Mouse (Mus musculus) hindbrain, embryonic 14.5 days (tissue): ENCODE data around the gene Ung. TPM values are rescaled to one million over a fixed set of nuclear protein-coding genes. Genes with fewer than 3 reads are reported as not detected.

Source experiments
- ATAC-seq: fragments of 200-750 bp; cut with Nextera tagmentation; 2 replicates; pipeline ENCODE4 v1.8.0; 2017; ENCODE audit warnings: moderate number of reproducible peaks, mild to moderate bottlenecking, moderate TSS enrichment, moderate library complexity; ENCODE audit not compliant: low FRiP score
- DNase-seq: peaks from one replicate; pipeline ENCODE4 v3.0.0-alpha.2; 2015; ENCODE audit warnings: low spot score
- H3K27ac ChIP-seq: fragments of 300-500 bp; sonication (generic); 2 replicates; pipeline ENCODE4 v1.5.1; 2014; ENCODE audit warnings: mild to moderate bottlenecking, moderate library complexity
- H3K27me3 ChIP-seq: fragments of 300-500 bp; sonication (generic); 2 replicates; pipeline ENCODE4 v1.6.1; 2014; ENCODE audit warnings: mild to moderate bottlenecking, low read length, mixed read lengths; ENCODE audit not compliant: control insufficient read depth, insufficient read depth
- H3K36me3 ChIP-seq: fragments of 300-500 bp; sonication (generic); replicated peaks from 2 replicates; pipeline ENCODE4 v1.6.1; 2014; ENCODE audit not compliant: control insufficient read depth, insufficient read depth
- H3K4me1 ChIP-seq: fragments of 300-500 bp; sonication (generic); replicated peaks from 2 replicates; pipeline ENCODE4 v1.6.1; 2014; ENCODE audit warnings: antibody characterized with exemption, low read length, mixed read lengths; ENCODE audit not compliant: control insufficient read depth, insufficient read depth
- H3K4me2 ChIP-seq: fragments of 300-500 bp; sonication (generic); replicated peaks from 2 replicates; pipeline ENCODE4 v1.6.1; 2014; ENCODE audit warnings: mild to moderate bottlenecking, moderate library complexity
- H3K4me3 ChIP-seq: fragments of 300-500 bp; sonication (generic); replicated peaks from 2 replicates; pipeline ENCODE4 v1.5.1; 2014; ENCODE audit warnings: mild to moderate bottlenecking, low read length
- H3K9ac ChIP-seq: fragments of 300-500 bp; sonication (generic); 2 replicates; pipeline ENCODE4 v1.6.1; 2014
- H3K9me3 ChIP-seq: fragments of 300-500 bp; sonication (generic); 2 replicates; pipeline ENCODE4 v1.6.1; 2016; ENCODE audit warnings: low read length; ENCODE audit not compliant: control insufficient read depth
- WGBS: fragments of 180-500 bp; shearing (Covaris S2); extraction: QIAGEN DNeasy Blood & Tissue Kit; methylation state at CpG from one replicate; pipeline ENCODE4 v1.1.7; 2014; 5-methylcytosine and 5-hydroxymethylcytosine counted together
- polyA plus RNA-seq: library from polyadenylated mRNA; unstranded; fragments of >200 nt; fragmentation: Nextera tagmentation; extraction: Ambion mirVana; gene quantifications from 2 replicates; pipeline ENCODE4 v1.2.1, GENCODE M21; 2014

The Ung gene
- polyA plus RNA-seq, 1 experiment from 2014 or later: 5.4 TPM

DNA sequence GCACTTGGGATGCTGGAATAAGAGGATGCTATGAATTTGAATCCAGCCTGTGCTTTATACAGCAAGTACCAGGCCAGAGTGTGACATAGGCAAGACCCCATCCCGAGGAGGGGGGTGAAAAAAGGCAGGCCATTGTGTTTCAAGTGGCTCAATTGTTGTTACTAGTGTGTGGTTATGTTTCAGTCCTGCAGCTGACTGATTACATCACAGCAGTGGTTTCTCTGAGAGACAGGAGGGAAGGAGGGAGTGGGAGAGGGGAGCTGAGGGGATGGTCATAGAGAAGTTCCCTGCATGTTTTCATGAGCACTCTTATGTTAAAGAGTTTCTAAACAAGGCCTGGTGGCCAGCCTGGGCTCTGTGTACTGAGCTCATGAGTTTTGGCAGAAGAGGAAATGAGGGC is 27.4 kb upstream of the Ung start:
- H3K9me3 ChIP-seq: no peaks in the 10 kb centered on the region
- no peak for ATAC-seq
- no peak overlapping the region for H3K4me2 ChIP-seq
- H3K4me1 ChIP-seq: peaks cover 8% of the 10 kb centered on the region
- H3K27me3 ChIP-seq: no peaks in the 10 kb centered on the region
- no peak overlapping the region for H3K9ac ChIP-seq
- no peak overlapping the region for H3K4me3 ChIP-seq
- H3K36me3 ChIP-seq: peaks cover 39% of the 10 kb centered on the region
- DNase-seq: no peak
- H3K27ac ChIP-seq: no peak overlapping the region
- 100% methylated on average over 1 of the region's 1 CpGs for WGBS

DNA sequence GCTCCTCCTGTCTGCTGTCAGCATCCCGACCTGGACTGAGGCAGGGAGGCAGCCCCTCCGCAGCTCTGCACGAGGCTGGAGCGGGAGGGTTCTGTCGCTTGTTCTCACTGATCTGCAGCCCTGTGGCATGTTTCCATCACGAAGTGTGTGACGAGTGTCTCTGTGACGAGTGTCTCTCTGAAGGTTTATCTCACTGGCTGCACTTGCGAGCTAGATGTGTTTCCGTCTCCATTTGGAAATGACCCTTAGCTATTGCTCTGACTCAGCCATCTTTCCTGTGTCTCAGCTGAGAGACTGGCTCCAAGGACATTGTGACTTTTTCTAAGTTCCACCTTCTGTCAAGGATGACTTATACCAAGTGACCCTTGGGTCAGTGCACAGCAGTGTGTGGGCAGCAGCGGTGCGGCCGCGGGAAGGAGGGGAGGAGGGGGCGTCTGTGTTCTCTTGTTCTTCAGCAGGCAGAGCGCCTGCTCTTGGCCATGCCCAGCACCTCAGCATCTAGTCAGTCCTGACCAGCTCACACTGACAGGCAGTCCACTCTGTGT is 23.7 kb upstream of the Ung start:
- no peak overlapping the region for H3K27ac ChIP-seq
- no peak for DNase-seq
- H3K4me1 ChIP-seq: peaks cover under 1% of the 10 kb centered on the region; the same call in 1 of the 2 replicates
- no peaks in the 10 kb centered on the region for H3K27me3 ChIP-seq
- H3K9ac ChIP-seq: no peak overlapping the region
- H3K9me3 ChIP-seq: no peaks in the 10 kb centered on the region
- no peak for ATAC-seq
- no peak overlapping the region for H3K4me3 ChIP-seq
- no peak overlapping the region for H3K4me2 ChIP-seq
- peaks cover 75% of the 10 kb centered on the region for H3K36me3 ChIP-seq
- 80% methylated on average over 16 of the region's 16 CpGs for WGBS

DNA sequence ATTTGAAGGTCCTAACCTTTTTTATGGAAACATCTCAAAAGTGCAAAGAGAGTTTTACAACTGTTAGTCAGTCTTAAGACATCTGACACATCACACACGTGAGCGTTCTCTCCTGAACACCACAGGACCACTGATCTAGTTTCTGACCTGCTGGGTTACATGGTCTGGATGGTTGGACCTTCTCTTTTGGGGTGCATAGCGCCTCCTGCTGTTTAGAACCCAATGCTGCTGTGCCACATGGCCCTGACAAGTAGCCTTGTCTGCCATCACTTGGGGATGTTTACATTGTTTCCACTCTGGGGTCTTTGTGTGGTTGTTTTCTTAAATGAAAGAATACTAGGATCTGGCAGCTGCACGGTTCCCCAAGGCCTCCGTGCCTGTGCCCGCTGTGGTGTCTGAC is 16.9 kb upstream of the Ung start:
- H3K36me3 ChIP-seq: peaks cover 89% of the 10 kb centered on the region

GRCm38 (mm10) chr5:114115030-114115429 is 15.2 kb upstream of the Ung start:
- Histone ChIP-seq H3K4me3 (no peak overlapping the region), H3K27me3 (no peaks in the 10 kb centered on the region), H3K27ac (no peak overlapping the region), H3K4me2 (no peak overlapping the region), H3K9me3 (no peaks in the 10 kb centered on the region), H3K9ac (no peak overlapping the region), H3K4me1 (no peaks in the 10 kb centered on the region), H3K36me3 (peaks cover 81% of the 10 kb centered on the region)
- no peak for DNase-seq
- 86% methylated on average over 5 of the region's 5 CpGs for WGBS
- ATAC-seq: no peak

More for the DNA sequence above, 16.9 kb upstream of the Ung start:
- Histone ChIP-seq H3K9ac (no peak overlapping the region), H3K4me3 (no peak overlapping the region), H3K9me3 (no peaks in the 10 kb centered on the region), H3K4me1 (no peaks in the 10 kb centered on the region), H3K27ac (no peak overlapping the region), H3K4me2 (no peak overlapping the region), H3K27me3 (no peaks in the 10 kb centered on the region)
- no peak for ATAC-seq
- no peak for DNase-seq
- WGBS: 87% methylated on average over 6 of the region's 6 CpGs

DNA sequence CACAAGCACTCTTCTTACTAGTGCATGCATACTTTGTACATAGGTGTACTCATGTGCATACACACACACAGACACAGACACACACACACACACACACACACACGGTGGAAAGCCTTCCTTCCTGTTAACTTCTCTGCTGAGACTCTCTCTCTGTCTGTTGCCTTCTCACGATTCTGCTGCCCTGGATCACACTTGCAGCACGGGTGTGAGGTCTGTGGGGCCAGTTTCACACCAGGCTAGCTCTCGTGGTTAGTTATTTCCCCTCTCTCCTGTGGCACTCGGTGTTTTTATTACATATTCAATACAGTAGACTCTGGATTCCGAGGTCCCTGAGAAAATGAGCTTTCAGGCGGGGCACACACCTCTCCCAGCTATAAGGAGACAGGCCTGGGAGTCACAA is 13.6 kb upstream of the Ung start:
- H3K27ac ChIP-seq: no peak overlapping the region
- no peak for ATAC-seq
- no peak overlapping the region for H3K4me3 ChIP-seq
- no peaks in the 10 kb centered on the region for H3K9me3 ChIP-seq
- H3K36me3 ChIP-seq: peaks cover 81% of the 10 kb centered on the region
- H3K9ac ChIP-seq: no peak overlapping the region
- no peaks in the 10 kb centered on the region for H3K27me3 ChIP-seq
- WGBS: 89% methylated on average over 7 of the region's 7 CpGs
- DNase-seq: no peak
- H3K4me1 ChIP-seq: no peaks in the 10 kb centered on the region
- H3K4me2 ChIP-seq: no peak overlapping the region

DNA sequence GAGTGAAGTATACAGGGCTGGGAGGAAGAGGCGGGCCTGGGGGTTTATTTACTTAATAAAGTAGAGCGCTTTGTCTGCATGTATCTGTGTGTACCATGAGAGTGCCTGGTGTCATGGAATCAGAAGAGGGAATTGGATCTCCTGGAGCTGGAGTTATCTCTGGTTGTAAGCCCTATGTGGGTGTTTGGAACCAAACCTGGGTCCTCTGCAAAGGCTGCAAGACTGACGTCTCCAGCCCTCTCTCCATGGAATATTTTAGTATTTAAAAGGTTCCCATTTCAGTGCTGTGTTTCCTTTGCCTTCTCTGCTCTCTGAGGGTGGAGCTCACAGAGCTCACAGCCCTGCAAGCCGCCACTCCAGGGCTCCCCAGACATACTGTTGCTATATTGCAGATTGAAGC is 10.4 kb upstream of the Ung start:
- DNase-seq (no peak), ATAC-seq (no peak)
- H3K27ac ChIP-seq: no peak overlapping the region
- no peak overlapping the region for H3K9ac ChIP-seq
- H3K4me1 ChIP-seq: no peaks in the 10 kb centered on the region
- H3K4me2 ChIP-seq: no peak overlapping the region
- 86% methylated on average over 4 of the region's 4 CpGs for WGBS
- no peaks in the 10 kb centered on the region for H3K9me3 ChIP-seq
- H3K27me3 ChIP-seq: no peaks in the 10 kb centered on the region
- peaks cover 78% of the 10 kb centered on the region for H3K36me3 ChIP-seq
- no peak overlapping the region for H3K4me3 ChIP-seq

DNA sequence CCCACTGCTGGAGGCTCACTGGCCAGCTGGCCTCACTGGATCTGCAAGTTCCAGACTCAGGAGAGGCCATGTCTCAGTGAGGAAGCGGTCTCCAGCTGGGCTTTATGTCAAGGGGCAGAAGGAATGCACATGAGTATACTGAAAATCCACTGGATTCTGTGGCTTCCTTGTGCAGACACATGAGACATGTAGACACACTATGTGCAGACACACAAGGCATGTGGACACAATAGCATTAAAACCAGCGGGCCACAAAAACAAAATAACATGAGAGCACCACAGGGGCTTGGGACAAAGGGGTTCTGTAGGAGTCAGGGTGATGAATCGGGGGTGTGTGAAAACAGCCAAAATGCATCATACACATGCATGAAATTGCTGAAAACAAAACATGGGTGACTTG is 4.2 kb upstream of the Ung start:
- H3K4me2 ChIP-seq: no peak overlapping the region
- H3K36me3 ChIP-seq: peaks cover 42% of the 10 kb centered on the region
- DNase-seq (no peak), ATAC-seq (no peak)
- no peak overlapping the region for H3K27ac ChIP-seq
- H3K4me1 ChIP-seq: 0 out of 2 replicates have a peak, but pooled peaks cover 7% of the 10 kb centered on the region
- H3K9ac ChIP-seq: no peak overlapping the region
- WGBS: 88% methylated on average over 3 of the region's 3 CpGs
- no peak overlapping the region for H3K4me3 ChIP-seq
- H3K9me3 ChIP-seq: no peaks in the 10 kb centered on the region
- H3K27me3 ChIP-seq: no peaks in the 10 kb centered on the region

DNA sequence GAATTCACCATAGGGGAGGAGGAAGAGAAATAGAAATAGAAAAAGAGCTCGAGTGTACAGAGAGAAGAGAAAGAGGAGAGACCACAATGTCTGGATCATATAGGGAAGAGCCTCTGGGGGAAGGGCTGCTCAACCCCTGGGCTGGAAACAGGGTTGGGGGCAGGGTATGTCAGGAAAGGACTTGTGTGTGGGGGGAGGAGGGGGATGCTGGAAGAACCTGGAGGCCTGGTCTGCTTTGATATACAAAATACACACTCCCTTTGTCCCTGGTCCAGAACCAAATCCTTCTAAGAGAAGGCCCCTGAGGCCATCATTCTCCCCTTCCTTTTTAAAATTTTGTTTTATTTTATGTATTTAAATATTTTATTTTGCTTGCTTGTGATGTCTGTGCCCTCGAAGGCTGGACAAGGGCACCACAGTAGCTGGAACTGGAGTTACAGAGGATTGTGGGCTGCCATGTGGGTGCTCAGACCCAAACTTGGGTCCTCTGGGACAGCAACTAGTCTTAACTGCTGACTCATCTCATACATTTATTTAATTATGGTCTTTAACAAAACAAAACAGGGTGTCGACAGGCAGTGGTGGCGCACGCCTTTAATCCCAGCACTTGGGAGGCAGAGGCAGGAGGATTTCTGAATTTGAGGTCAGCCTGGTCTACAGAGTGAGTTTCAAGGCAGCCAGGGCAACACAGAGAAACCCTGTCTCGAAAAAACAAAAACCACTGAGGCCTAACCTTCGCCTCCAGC is 3.5 kb upstream of the Ung start:
- no peaks in the 10 kb centered on the region for H3K9me3 ChIP-seq
- H3K9ac ChIP-seq: peak overlapping the region; percentile 74; the same call in 1 of the 2 replicates
- DNase-seq: no peak
- H3K36me3 ChIP-seq: peaks cover 35% of the 10 kb centered on the region
- H3K4me3 ChIP-seq: peak overlapping the region; percentile 65
- H3K27ac ChIP-seq: no peak overlapping the region; the same call in 1 of the 2 replicates
- H3K27me3 ChIP-seq: no peaks in the 10 kb centered on the region
- peak overlapping the region; percentile 89 for H3K4me2 ChIP-seq
- ATAC-seq: no peak
- H3K4me1 ChIP-seq: peaks cover 9% of the 10 kb centered on the region; the same call in 1 of the 2 replicates
- WGBS: 86% methylated on average over 7 of the region's 7 CpGs

- Histone ChIP-seq H3K36me3 (peaks cover 25% of the 10 kb centered on the region), H3K4me2 (peak within 1 kb of the TSS; percentile 89), H3K9ac (peak within 1 kb of the TSS; percentile 74), H3K27me3 (no peaks in the 10 kb centered on the region), H3K4me3 (peak within 1 kb of the TSS; percentile 65), H3K27ac (peak within 1 kb of the TSS; percentile 82), H3K4me1 (peaks cover 10% of the 10 kb centered on the region; the same call in 1 of the 2 replicates), H3K9me3 (no peaks in the 10 kb centered on the region)
- ATAC-seq (peak; percentile 32), DNase-seq (peak; percentile 93)
- under 1% methylated on average over 69 of the region's 69 CpGs for WGBS
Observed at GRCm38 (mm10) chr5:114127374-114128349, 2.5 kb upstream of the Ung start, which contains the start of gene Alkbh2. TSS of gene Alkbh2 (minus strand) at chr5:114128218.
